Mouse (Mus musculus): ENCODE measurements around the gene Gtf3c2. TPM values are rescaled to one million over a fixed set of nuclear protein-coding genes. Genes with fewer than 3 reads are reported as not detected.
"Not testable (repeated sequence)": the region's sequence is repeated elsewhere in the genome, so short reads cannot be mapped to it uniquely, and the experiment has no call there.

Gene Gtf3c2
- total RNA-seq (2021) = 10 to 100 TPM; 57.4 to 66.3 TPM
- long read RNA-seq, full-length matches to known transcripts = 8 of 23 reads
- long read RNA-seq, partial matches to known transcripts = 12 of 23 reads
- long read RNA-seq, other reads (novel, unspliced or antisense) = 3 of 23 reads

DNA sequence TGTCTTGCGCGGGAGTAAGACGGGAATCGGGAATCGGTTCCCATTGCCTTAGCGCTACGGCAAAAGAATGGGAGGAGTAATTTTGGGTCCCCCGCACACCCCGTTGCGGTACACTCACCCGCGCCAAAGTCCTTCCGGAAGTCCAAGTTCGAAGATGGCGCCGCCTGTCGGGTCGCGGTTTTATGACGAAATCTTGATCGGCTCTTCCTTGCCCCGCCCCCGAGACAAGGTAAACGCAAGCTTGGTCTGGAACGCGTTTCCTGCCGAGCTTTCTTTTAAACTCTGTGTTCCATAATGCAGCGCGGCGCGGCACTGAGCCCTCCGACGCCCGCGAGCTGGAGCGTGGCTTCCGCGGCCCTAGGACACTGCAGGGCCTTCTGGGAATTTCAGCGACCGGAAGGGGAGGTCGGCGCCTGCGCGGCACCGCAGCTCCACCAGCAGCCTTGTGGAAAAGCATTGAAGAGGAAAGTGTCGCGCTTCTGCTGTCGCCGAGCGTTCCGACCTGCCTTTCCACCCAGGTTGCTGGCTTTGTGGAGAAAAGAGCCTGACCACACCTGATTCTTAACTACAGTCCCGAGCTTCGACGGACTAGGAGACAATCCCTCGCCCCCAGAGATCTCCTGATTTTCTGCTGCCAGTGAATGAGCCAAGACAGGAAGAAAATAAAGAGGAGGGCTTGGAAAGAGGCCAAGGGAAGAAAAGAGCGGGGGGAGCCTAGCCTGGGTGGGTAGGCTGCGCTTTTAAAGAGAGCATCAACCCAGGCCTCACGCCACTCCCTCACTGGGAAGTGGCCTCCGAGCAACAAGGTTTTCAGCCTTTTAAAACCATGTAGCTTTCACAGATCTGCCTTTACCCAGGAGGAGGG lies at the start of gene Gtf3c2, which contains the start of gene Gm29609:
Gene Gtf3c2, minus strand, starts transcription at position 379 of the 865 bp plus-strand sequence.
Gene Gm29609, minus strand, starts transcription at position 146 of the 865 bp plus-strand sequence.
- DNase-seq (ENCODE audit: low spot score in 2 of 2) = peak; percentile 97

GRCm38 (mm10) chr5:31226641-31227040 lies 46.7 kb upstream of the Gtf3c2 start:
- DNase-seq (ENCODE audit: low spot score in 2 of 2) = no peak

GRCm38 (mm10) chr5:31222696-31223095 lies 42.8 kb upstream of the Gtf3c2 start:
- DNase-seq (ENCODE audit: low spot score in 2 of 2) = no peak

DNA sequence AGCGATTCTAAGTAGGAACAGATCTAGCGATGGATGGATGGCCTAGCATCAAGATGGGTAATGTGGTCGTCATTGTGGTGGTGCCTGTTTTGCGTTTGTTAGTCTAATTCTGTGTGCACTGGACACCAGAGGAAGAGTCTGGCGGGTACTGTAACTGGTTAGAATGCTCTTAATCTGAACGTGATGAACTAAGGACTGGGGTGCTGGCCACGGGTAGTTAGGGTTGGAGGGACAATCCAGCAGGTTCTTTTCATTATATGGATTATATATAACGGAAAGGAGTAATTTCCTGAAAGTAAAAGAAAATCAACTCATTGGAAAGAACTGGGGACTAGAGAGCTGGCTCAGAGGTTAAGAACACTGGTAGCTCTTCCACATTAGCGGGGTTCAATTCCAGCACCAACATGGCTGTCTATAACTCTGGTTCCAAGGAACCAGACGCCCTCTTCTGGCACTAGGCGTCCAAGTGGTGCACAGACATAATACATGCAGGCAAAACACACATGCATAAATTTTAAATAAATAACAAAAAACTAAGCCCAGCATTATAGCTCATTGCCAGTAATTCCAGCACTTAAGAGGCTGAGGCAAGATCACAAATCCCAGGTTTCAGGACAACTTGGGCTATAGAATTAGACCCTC lies 41.5 kb upstream of the Gtf3c2 start:
- DNase-seq (ENCODE audit: low spot score in 2 of 2) = peak; percentile 34 to 46

DNA sequence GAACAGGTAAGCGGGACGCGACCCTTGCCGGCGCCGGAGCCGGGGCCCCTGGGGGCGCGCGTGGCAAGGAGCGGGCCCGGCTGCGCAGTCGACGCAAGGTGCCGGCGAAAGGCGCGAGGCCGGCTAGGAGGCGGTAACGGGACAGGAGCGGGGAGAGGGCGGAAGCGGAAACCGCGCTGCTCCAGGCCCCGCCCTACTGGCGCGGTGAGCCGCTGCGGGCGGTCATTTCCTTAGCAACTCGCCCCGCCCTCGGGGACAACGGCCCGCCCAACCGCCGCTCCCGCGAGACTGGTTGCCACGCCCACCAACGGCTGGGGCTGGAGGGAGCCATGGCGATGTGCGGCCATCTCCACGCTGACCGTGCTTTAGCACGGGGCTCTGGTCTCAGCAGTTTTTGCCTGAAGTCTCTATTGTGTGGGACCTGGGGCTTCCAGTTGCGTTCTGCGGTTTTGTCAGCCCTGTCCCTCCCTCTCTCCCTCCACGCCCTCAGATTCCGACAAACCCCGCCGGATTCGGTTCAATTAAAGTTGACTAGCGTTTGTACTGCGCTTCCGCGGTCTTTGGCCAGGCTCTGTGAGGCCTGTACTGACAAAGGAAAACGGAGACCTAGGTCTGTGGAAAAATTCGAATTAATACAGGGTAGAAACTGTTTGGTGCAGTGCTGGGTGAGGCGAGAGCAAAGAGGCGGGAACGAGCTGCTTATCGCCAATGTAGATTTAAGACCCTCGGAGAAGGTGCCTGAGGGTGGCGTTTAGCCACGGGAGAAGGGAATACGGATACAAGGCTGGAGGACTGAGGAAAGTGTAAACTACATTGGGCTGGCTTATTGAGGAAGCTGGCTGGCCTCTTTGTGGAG lies 40.7 kb upstream of the Gtf3c2 start, which contains the start of gene Ppm1g:
Gene Ppm1g, minus strand, starts transcription at position 240 of the 856 bp plus-strand sequence.
- peak; percentile 98 to 99 for DNase-seq (ENCODE audit: low spot score in 2 of 2)

- peak in 1 of 2 experiments; percentile 64 for DNase-seq (ENCODE audit: low spot score in 2 of 2)
Observed at GRCm38 (mm10) chr5:31219911-31220447, 40.0 kb upstream of the Gtf3c2 start.

DNA sequence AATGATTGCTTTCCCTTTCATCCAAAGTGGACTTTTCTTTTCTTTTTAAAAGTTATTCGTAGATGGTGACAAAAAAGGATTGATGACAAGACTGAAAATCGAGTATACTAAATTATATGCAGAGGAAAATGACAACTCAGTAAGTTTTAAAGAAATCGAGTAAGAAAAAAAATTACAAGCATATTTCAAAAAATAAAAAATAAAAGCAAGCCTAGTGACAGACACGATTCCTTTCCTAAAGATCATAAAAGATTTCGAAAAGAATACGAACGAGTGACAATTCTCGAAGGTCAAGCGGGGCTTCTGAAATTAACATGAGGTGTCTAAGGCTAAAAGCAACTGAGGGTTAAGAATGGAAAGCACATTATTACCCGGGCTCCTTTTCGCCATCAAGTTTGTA lies 39.5 kb upstream of the Gtf3c2 start:
- no peak for DNase-seq (ENCODE audit: low spot score in 2 of 2)

- peak in 1 of 2 experiments; percentile 23 for DNase-seq (ENCODE audit: low spot score in 2 of 2)
Observed at GRCm38 (mm10) chr5:31219070-31219469, 39.1 kb upstream of the Gtf3c2 start.

GRCm38 (mm10) chr5:31218294-31218693 lies 38.4 kb upstream of the Gtf3c2 start:
- DNase-seq (ENCODE audit: low spot score in 2 of 2) = no peak

DNA sequence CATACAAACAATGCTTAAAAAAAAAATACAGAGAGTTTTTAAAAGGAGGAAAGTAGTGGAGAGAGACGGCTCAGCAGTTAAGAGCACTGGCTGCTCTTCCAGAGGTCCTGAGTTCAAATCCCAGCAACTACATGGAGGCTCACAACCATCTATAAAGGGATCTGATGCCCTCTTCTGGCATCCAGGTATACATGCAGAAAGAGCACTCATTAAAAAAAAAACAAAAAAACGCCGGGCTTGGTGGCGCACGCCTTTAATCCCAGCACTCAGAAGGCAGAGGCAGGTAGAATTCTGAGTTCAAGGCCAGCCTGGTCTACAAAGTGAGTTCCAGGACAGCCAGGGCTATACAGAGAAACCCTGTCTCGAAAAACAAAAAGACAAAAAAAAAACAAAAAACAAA lies 36.6 kb upstream of the Gtf3c2 start:
- DNase-seq (ENCODE audit: low spot score in 2 of 2) = not testable (repeated sequence)

DNA sequence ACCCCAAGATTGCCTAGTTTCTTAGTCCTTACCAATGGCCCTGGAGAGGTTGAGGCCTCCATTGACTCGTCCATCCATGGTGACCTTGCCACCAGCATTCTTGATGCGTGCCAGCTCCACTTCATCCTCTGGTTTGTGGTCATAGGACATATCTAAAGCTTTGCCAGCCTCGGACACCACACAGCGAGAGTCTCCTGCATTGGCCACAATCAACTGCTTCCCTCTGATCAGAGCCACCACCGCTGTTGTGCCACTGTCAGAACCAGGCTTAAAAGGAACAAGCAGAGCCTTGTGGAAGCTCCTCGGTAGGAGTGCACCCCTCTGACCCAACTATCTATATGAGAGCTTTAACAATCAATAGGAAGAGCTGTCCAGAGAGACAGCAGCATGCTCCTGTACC lies 24.5 kb upstream of the Gtf3c2 start:
- no peak for DNase-seq (ENCODE audit: low spot score in 2 of 2)

DNA sequence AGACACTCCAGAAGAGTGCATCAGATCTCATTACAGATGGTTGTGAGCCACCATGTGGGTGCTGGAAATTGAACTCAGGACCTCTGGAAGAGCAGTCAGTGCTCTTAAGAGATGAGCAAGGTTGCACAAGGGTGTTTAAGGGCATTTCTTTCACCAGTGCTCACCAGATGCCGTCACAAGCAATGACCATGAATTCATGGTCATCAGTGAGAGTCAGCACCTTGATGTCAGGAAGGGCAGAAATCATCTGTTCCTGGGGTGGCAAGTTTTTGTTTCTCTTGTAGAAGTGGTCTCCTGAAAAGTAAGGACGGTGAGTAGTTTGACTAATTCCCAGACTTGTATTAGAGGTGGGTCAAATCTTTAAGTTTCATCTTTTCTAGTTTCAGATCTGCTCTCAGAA lies 23.9 kb upstream of the Gtf3c2 start:
- no peak for DNase-seq (ENCODE audit: low spot score in 2 of 2)

DNA sequence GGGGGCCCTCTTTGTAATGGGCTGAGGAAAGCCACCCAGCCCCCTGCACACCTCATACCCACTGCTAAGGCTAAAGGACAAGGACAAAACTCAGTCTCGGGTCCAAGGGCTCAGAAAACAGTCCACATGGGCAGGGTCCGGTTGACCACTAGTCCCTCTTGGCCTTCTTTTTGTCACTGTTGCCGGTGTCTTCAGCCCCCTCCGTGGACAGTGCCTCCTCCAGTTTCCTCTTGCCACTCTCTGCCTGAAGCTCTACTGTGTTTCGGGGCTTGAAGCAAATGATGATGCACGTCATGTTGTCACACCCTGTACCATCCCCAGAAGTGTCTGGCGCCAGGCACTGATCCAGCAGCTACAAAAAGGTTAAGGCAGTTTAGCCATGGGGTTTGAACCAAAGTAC lies 23.0 kb upstream of the Gtf3c2 start:
- no peak for DNase-seq (ENCODE audit: low spot score in 2 of 2)

DNA sequence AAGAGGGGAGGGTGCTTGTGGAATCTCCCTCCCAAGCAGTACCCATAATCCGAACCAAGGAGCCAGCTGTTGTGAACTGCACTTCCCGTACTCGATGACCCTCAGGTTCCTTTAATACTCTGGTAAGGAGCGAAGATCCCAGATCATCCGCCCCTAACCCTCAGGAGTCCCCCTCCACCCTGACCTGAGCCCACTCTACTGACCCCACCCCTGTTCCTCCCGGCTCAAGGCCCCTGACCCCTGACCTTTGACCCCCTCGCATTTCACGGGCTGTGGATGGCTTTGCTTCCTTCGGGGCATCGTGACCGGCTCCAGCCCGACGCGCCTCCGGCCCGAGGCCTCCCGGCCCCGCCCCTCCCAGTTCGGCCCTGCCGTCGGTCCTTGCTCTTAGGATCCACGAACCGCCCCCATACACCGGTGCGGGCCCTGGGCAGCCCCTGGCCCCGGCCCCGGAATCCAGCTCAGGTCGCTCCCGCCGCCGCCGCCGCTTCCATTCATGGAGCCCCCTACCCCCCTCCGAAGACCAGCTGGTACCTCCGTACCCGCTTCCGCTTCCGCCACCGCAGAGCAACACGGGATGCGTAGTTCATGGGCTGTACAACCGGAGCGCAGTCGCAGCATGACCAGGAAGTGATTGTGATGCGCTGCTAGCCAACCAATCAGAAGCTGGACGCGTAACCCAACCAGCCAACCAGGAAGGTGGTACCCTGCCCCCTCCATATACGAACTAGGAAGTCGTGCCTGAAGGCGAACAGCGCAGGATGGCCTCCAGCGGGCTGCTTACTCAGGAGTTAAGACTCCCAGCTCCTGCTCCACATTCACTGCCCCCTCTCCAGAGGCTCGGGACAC lies 22.0 kb upstream of the Gtf3c2 start, which contains the start of gene Zfp513:
Gene Zfp513, minus strand, starts transcription at position 562 of the 849 bp plus-strand sequence.
- peak; percentile 94 to 95 for DNase-seq (ENCODE audit: low spot score in 2 of 2)

GRCm38 (mm10) chr5:31201042-31201741 lies 21.2 kb upstream of the Gtf3c2 start:
- DNase-seq (ENCODE audit: low spot score in 2 of 2) = no peak

GRCm38 (mm10) chr5:31200327-31200768 lies 20.4 kb upstream of the Gtf3c2 start:
- peak; percentile 31 to 41 for DNase-seq (ENCODE audit: low spot score in 2 of 2)

DNA sequence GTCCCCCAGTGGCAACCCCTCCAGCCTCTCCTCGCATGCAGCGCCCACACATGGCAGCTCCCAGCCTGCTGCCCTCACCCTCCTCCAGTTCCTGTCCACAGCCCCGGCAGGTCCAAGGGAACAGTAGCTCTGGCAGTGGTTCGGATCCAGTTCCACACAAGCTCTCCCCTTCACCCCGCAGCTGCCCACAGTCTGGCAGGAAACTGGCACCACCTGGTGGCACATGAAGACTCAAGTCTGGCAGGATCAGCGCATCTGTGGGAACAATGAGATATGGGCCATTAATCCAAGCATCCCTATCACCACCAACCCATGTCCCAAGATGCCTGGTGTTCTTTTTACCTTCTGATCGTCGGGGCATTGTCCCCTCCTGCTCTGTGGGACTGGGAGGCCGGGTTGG lies 19.9 kb upstream of the Gtf3c2 start:
- DNase-seq (ENCODE audit: low spot score in 2 of 2) = peak; percentile 40 to 52

GRCm38 (mm10) chr5:31199321-31199892 lies 19.5 kb upstream of the Gtf3c2 start:
- no peak for DNase-seq (ENCODE audit: low spot score in 2 of 2)

Data from layer of hippocampus, postnatal 10 days (tissue).